Mouse (Mus musculus): Measurements from ENCODE around the gene Sh3d19. TPM values are rescaled to one million over a fixed set of nuclear protein-coding genes. Genes with fewer than 3 reads are reported as not detected.

The Sh3d19 gene
- polyA plus RNA-seq, 1 experiment: 5.7 TPM

GRCm38 (mm10) chr3:86033455-86034090, 62.7 kb downstream of the Sh3d19 start:
- H3K27me3 ChIP-seq (ENCODE audit: control insufficient read depth, insufficient read depth, insufficient read length): no peaks in the 10 kb centered on the region
- TF ChIP-seq CTCF (IDR thresholded peaks at IDR 0.05; ENCODE audit: control insufficient read depth, insufficient read depth, insufficient read length) (no peak), MYOG (IDR thresholded peaks at IDR 0.05; ENCODE audit: control insufficient read depth, extremely low read depth, insufficient read length) (no peak), MAX (IDR thresholded peaks at IDR 0.05) (no peak), MYOD1 (IDR thresholded peaks at IDR 0.05; ENCODE audit: control insufficient read depth, insufficient read length, low read depth) (no peak), USF1 (IDR thresholded peaks at IDR 0.05; ENCODE audit: low read depth) (no peak), CEBPB (IDR thresholded peaks at IDR 0.05; ENCODE audit: low read depth) (no peak), FOSL1 (IDR thresholded peaks at IDR 0.05; ENCODE audit: insufficient read depth, low read length, poor library complexity, severe bottlenecking) (no peak)
- no peaks in the 10 kb centered on the region for H3K36me3 ChIP-seq (ENCODE audit: control insufficient read depth, insufficient read depth)
- H3K4me3 ChIP-seq (ENCODE audit: insufficient read depth, poor library complexity, severe bottlenecking): no peak overlapping the region
- no peak overlapping the region for H3ac ChIP-seq (ENCODE audit: control insufficient read depth, insufficient read length, low read depth)
- H3K79me2 ChIP-seq (ENCODE audit: control insufficient read depth, insufficient read depth): no peaks in the 10 kb centered on the region
- no peaks in the 10 kb centered on the region for H3K79me3 ChIP-seq (ENCODE audit: low read depth)

DNA sequence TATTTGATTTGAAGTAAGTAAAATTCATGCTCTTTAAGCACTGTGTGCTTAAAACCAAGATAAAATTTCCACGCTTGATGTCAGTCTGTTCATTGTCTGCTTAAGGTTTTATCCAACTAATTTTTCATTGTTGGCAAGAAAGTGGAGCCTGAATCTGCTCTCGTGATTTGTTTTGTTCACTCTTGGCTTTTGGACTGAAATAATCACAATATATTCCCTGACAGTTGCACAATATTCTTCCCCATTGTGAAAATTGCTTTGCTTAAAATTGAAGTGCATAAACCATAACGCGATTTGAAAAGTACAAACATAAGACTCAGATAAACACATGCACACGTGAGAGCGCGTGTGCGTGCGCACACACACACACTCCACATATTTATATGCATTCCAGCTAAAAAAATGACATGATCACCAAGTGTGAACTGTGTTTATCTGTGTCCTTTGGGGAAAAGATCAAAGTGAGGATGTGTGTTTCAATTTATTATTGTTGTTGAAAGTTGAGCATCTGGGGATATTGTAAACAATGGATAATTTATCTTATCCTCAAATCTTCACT, 67.1 kb downstream of the Sh3d19 start:
- no peaks in the 10 kb centered on the region for H3K79me2 ChIP-seq (ENCODE audit: control insufficient read depth, insufficient read depth)
- H3K4me3 ChIP-seq (ENCODE audit: insufficient read depth, poor library complexity, severe bottlenecking): no peak overlapping the region
- H3K36me3 ChIP-seq (ENCODE audit: control insufficient read depth, insufficient read depth): no peaks in the 10 kb centered on the region
- H3K79me3 ChIP-seq (ENCODE audit: low read depth): no peaks in the 10 kb centered on the region
- TF ChIP-seq MYOD1 (IDR thresholded peaks at IDR 0.05; ENCODE audit: control insufficient read depth, insufficient read length, low read depth) (no peak), USF1 (IDR thresholded peaks at IDR 0.05; ENCODE audit: low read depth) (no peak), CTCF (IDR thresholded peaks at IDR 0.05; ENCODE audit: control insufficient read depth, insufficient read depth, insufficient read length) (no peak), CEBPB (IDR thresholded peaks at IDR 0.05; ENCODE audit: low read depth) (no peak), MYOG (IDR thresholded peaks at IDR 0.05; ENCODE audit: control insufficient read depth, extremely low read depth, insufficient read length) (no peak), MAX (IDR thresholded peaks at IDR 0.05) (no peak), FOSL1 (IDR thresholded peaks at IDR 0.05; ENCODE audit: insufficient read depth, low read length, poor library complexity, severe bottlenecking) (no peak)
- no peaks in the 10 kb centered on the region for H3K27me3 ChIP-seq (ENCODE audit: control insufficient read depth, insufficient read depth, insufficient read length)
- H3ac ChIP-seq (ENCODE audit: control insufficient read depth, insufficient read length, low read depth): no peak overlapping the region

DNA sequence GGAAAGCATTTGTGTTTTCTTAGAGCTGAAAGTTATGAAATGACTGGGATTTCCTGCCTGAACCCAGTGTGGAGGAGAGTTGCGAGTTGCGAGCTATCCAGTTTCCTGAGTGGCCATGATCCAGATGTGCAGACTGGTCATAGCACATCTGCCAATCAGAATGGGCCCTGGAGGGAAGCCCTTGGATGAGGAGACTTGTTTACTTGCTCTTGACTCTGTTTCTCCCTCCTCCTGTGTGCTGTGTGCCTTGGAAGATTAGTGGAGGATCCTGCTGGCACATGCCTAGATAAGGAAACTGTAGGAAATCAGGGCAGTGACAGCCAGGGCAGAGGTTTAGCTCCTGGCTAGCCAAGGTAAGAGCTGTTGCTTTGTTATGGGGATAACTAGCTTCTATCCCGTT, 67.7 kb downstream of the Sh3d19 start:
- H3ac ChIP-seq (ENCODE audit: control insufficient read depth, insufficient read length, low read depth): no peak overlapping the region
- no peak overlapping the region for H3K4me3 ChIP-seq (ENCODE audit: insufficient read depth, poor library complexity, severe bottlenecking)
- no peaks in the 10 kb centered on the region for H3K79me3 ChIP-seq (ENCODE audit: low read depth)
- no peaks in the 10 kb centered on the region for H3K27me3 ChIP-seq (ENCODE audit: control insufficient read depth, insufficient read depth, insufficient read length)
- H3K79me2 ChIP-seq (ENCODE audit: control insufficient read depth, insufficient read depth): no peaks in the 10 kb centered on the region
- H3K36me3 ChIP-seq (ENCODE audit: control insufficient read depth, insufficient read depth): no peaks in the 10 kb centered on the region
- TF ChIP-seq FOSL1 (IDR thresholded peaks at IDR 0.05; ENCODE audit: insufficient read depth, low read length, poor library complexity, severe bottlenecking) (no peak), MYOG (IDR thresholded peaks at IDR 0.05; ENCODE audit: control insufficient read depth, extremely low read depth, insufficient read length) (no peak), MYOD1 (IDR thresholded peaks at IDR 0.05; ENCODE audit: control insufficient read depth, insufficient read length, low read depth) (no peak), USF1 (IDR thresholded peaks at IDR 0.05; ENCODE audit: low read depth) (no peak), CTCF (IDR thresholded peaks at IDR 0.05; ENCODE audit: control insufficient read depth, insufficient read depth, insufficient read length) (no peak), CEBPB (IDR thresholded peaks at IDR 0.05; ENCODE audit: low read depth) (no peak), MAX (IDR thresholded peaks at IDR 0.05) (no peak)

DNA sequence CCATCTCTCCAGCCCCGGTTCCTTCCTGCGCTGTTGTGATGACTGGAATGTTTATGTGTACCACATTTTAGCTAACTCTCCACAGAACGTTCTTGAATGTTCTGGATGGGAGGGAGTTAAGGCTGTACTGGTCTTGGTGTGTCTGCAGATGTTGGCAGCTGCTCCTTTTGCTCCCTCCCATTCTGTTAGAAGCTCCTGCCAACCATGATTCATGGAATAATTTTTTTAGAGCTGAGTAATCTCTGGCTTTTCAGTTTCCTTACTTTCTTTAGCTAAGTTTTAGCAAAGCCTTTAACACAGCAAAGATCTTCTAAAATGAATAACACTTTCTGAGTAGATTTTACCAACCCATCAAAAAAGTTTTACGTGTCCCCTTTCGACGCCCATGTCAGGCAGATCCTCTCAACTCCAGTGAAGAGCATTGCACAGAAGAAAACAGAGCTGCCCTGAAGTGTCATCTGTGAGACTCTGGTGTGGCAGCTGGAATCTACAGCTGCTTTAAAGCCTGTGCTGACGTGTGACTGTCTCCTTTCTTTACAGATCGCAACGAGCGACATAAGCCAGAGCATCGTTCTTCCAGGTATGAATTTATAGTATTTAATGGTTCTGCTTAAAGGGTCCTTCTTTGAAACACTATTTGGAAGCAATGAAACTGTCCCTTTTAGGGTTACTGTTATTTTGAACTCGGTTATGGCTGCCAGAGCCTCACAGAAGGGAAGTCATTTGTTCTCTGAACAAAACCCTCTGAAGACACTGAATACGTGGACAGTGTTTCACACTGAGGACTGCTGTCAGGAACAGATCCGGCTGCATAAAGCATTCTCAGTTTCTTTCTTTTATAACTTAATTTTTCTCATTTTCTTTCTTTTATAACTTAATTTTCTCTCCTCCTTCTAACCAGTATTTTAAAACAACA, 69.6 kb downstream of the Sh3d19 start:
- Histone ChIP-seq H3K4me3 (ENCODE audit: insufficient read depth, poor library complexity, severe bottlenecking) (no peak overlapping the region), H3K36me3 (ENCODE audit: control insufficient read depth, insufficient read depth) (no peaks in the 10 kb centered on the region), H3ac (ENCODE audit: control insufficient read depth, insufficient read length, low read depth) (no peak overlapping the region), H3K27me3 (ENCODE audit: control insufficient read depth, insufficient read depth, insufficient read length) (no peaks in the 10 kb centered on the region), H3K79me2 (ENCODE audit: control insufficient read depth, insufficient read depth) (no peaks in the 10 kb centered on the region), H3K79me3 (ENCODE audit: low read depth) (no peaks in the 10 kb centered on the region)
- TF ChIP-seq CTCF (IDR thresholded peaks at IDR 0.05; ENCODE audit: control insufficient read depth, insufficient read depth, insufficient read length) (no peak), USF1 (IDR thresholded peaks at IDR 0.05; ENCODE audit: low read depth) (no peak), FOSL1 (IDR thresholded peaks at IDR 0.05; ENCODE audit: insufficient read depth, low read length, poor library complexity, severe bottlenecking) (no peak), MAX (IDR thresholded peaks at IDR 0.05) (no peak), MYOG (IDR thresholded peaks at IDR 0.05; ENCODE audit: control insufficient read depth, extremely low read depth, insufficient read length) (no peak), MYOD1 (IDR thresholded peaks at IDR 0.05; ENCODE audit: control insufficient read depth, insufficient read length, low read depth) (no peak), CEBPB (IDR thresholded peaks at IDR 0.05; ENCODE audit: low read depth) (no peak)

DNA sequence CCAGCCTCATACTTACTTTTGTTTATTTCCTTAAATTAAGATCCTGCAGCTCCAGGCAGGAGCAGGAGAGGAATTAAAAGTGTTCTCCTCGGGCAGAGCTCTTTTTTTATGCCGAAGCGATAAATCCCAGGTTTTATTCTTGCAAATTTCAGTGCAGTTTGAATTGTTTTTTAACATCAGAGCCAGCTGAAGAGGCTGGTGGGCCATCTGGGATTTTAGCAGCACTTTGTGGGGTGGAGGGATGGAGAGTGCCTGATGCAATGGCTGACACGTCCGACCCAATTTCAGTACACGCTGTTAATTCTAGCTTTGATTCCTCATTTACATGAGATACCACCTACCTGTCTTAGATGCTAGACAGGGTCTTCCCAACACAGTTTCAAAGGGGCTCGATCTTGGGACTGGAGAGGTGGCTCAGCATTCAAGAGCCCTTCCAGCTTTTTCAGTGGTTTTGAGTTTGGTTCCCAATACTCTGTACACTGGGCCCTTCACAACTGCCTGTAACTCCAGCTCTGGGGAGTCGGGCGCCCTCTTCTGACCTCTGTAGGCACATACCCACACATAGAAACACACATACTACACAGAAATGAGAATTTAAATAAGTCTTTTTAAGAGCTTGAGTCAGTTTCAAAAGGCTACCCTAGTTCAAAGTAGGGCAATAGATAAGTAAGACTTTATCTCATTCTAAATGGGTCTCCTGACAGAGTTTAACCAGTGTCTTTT, 76.9 kb downstream of the Sh3d19 start:
- H3K4me3 ChIP-seq (ENCODE audit: insufficient read depth, poor library complexity, severe bottlenecking): no peak overlapping the region
- no peak overlapping the region for H3ac ChIP-seq (ENCODE audit: control insufficient read depth, insufficient read length, low read depth)
- no peaks in the 10 kb centered on the region for H3K79me3 ChIP-seq (ENCODE audit: low read depth)
- H3K36me3 ChIP-seq (ENCODE audit: control insufficient read depth, insufficient read depth): no peaks in the 10 kb centered on the region
- no peaks in the 10 kb centered on the region for H3K27me3 ChIP-seq (ENCODE audit: control insufficient read depth, insufficient read depth, insufficient read length)
- H3K79me2 ChIP-seq (ENCODE audit: control insufficient read depth, insufficient read depth): no peaks in the 10 kb centered on the region
- TF ChIP-seq MYOD1 (IDR thresholded peaks at IDR 0.05; ENCODE audit: control insufficient read depth, insufficient read length, low read depth) (no peak), CEBPB (IDR thresholded peaks at IDR 0.05; ENCODE audit: low read depth) (no peak), FOSL1 (IDR thresholded peaks at IDR 0.05; ENCODE audit: insufficient read depth, low read length, poor library complexity, severe bottlenecking) (no peak), MYOG (IDR thresholded peaks at IDR 0.05; ENCODE audit: control insufficient read depth, extremely low read depth, insufficient read length) (no peak), CTCF (IDR thresholded peaks at IDR 0.05; ENCODE audit: control insufficient read depth, insufficient read depth, insufficient read length) (no peak), USF1 (IDR thresholded peaks at IDR 0.05; ENCODE audit: low read depth) (no peak), MAX (IDR thresholded peaks at IDR 0.05) (no peak)

Data from C2C12 (cell line).